Mouse (Mus musculus): ENCODE measurements at regions not wholly inside any gene's neighbourhood (a gene's known extent, or its start where the extent isn't known, plus 50 kb on each side); places are given as distances from the start of the nearest gene placed in this dataset.

- TF ChIP-seq CTCF (IDR thresholded peaks at IDR 0.05; ENCODE audit: control insufficient read depth, insufficient read depth, insufficient read length) (no peak), FOSL1 (IDR thresholded peaks at IDR 0.05; ENCODE audit: insufficient read depth, low read length, poor library complexity, severe bottlenecking) (no peak), MAX (IDR thresholded peaks at IDR 0.05) (no peak), MYOD1 (IDR thresholded peaks at IDR 0.05; ENCODE audit: control insufficient read depth, insufficient read length, low read depth) (no peak), CEBPB (IDR thresholded peaks at IDR 0.05; ENCODE audit: low read depth) (no peak), USF1 (IDR thresholded peaks at IDR 0.05; ENCODE audit: low read depth) (no peak), MYOG (IDR thresholded peaks at IDR 0.05; ENCODE audit: control insufficient read depth, extremely low read depth, insufficient read length) (no peak)
Measured at GRCm38 (mm10) chr2:158922766-158923165, 128.2 kb downstream of the Dhx35 start.
